Mouse (Mus musculus) heart, postnatal 14 days (tissue): ENCODE measurements at regions not wholly inside any gene's neighbourhood (a gene's known extent, or its start where the extent isn't known, plus 50 kb on each side); places are given as distances from the start of the nearest gene placed in this dataset.
"Not testable (repeated sequence)": the region's sequence is repeated elsewhere in the genome, so short reads cannot be mapped to it uniquely, and the experiment has no call there.

Source experiments
- DNase-seq, 2 experiments: peaks; one replicate each; pipeline ENCODE4 v3.0.0; 2021 to 2022
- intact Hi-C: fragments of 180-260 bp; cut with DNase I; formaldehyde crosslinking; loops from one replicate; pipeline ENCODE4 v1.15.1; 2025

GRCm38 (mm10) chr5:68252671-68253070 is 221.0 kb downstream of the Grxcr1 start:
- peak; percentile 33 to 62 for DNase-seq
- intact Hi-C loops, result loop anchor here (5.0 kb wide), 1 partner anchor 1270 kb away; no protein-coding TSS in a partner anchor

DNA sequence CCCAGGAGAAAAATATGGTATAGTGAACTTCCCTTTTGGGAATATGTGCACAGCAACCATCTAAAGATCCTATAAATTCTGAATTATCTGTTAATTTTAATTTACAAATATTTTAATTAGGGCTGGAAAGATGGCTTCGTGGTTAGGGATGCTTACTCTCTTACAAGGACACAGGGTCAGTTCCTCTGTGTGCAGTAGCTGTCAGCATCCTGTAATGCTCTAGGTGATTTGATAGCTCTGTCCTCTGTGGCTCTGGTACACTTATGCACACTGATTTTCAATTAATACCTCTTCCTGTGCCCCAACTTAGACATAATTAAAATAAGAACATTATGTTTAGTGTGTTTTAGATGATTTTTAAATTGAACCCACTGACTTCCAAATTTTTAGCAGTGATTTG is 221.8 kb downstream of the Grxcr1 start:
- intact Hi-C loops, result loop anchor here (5.0 kb wide), 1 partner anchor 1269 kb away; no protein-coding TSS in a partner anchor
- no peak for DNase-seq

GRCm38 (mm10) chr5:68254111-68254510 is 222.5 kb downstream of the Grxcr1 start:
- DNase-seq, result no peak
- intact Hi-C loops, result loop anchor here (5.0 kb wide), 1 partner anchor 1268 kb away; no protein-coding TSS in a partner anchor

- intact Hi-C loops, result no loop called here
- no peak for DNase-seq
Measured at GRCm38 (mm10) chr5:68264206-68264605, 232.6 kb downstream of the Grxcr1 start.

- intact Hi-C loops, result no loop called here
- no peak for DNase-seq
Measured at GRCm38 (mm10) chr5:68274271-68274670, 242.6 kb downstream of the Grxcr1 start.

- intact Hi-C loops, result no loop called here
Measured at GRCm38 (mm10) chr5:68275558-68276263, 244.1 kb downstream of the Grxcr1 start.

GRCm38 (mm10) chr5:68295774-68296173 is 264.1 kb downstream of the Grxcr1 start:
- intact Hi-C loops, DNase-seq: not testable (repeated sequence)

More at GRCm38 (mm10) chr5:68275558-68276263, 244.1 kb downstream of the Grxcr1 start:
- no peak for DNase-seq

- no peak for DNase-seq
- intact Hi-C loops, result no loop called here
Measured at GRCm38 (mm10) chr5:68313187-68313586, 281.6 kb downstream of the Grxcr1 start.

- DNase-seq, result no peak
- intact Hi-C loops, result no loop called here
Measured at GRCm38 (mm10) chr5:68318979-68319378, 287.3 kb downstream of the Grxcr1 start.

DNA sequence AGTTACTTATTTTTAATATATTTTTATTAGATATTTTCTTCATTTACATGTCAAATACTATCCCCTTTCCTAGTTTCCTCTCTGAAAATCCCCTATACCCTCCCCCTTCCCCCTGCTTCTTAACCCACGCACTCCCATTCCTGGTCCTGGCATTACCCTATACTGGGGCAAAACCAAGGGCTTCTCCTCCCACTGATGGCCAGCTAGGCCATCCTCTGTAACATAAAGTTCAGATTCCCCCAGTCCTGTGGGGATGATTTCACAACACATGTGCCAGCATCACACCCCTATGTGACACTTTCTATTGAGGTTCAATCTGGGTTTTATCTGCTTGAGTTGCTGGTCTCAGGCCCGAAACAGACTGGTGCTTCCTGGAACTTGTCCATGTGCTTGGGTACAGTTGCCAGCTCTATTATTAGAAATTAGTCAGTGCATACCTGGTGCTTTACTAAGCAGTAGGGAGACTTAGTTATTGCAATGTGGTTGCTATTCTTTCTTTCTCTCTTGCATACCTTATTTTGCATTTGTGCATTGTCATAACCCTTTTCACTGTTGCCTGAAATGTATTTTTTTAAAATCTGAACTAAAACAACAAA is 295.5 kb downstream of the Grxcr1 start:
- peak; percentile 35 to 69 for DNase-seq
- intact Hi-C loops, result no loop called here

GRCm38 (mm10) chr5:68329311-68329710 is 297.7 kb downstream of the Grxcr1 start:
- intact Hi-C loops, result no loop called here
- DNase-seq, result no peak

GRCm38 (mm10) chr5:68329828-68330227 is 298.2 kb downstream of the Grxcr1 start:
- DNase-seq, result no peak
- intact Hi-C loops, result no loop called here

GRCm38 (mm10) chr5:68350921-68351320 is 319.3 kb downstream of the Grxcr1 start:
- intact Hi-C loops, result no loop called here

DNA sequence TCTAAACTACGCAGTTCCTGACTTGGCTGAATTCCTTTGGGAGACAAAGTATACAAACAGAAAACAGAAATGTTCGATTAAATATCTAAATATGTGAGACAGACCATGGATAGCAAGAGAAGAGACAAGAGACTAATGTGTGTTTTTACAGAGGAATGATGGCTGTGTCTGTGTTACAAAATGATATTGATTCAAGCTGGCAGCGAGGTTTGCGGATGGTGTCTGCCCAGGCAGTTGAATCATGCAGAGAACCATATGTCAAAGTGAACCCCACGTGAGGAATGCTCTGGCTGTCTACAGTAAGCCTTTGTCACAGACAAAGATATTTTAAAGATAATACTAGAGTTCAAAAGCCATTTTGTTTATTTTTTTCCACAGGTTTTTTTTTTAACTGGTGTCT is 320.2 kb downstream of the Grxcr1 start:
- intact Hi-C loops, result no loop called here
- DNase-seq, result no peak

More at GRCm38 (mm10) chr5:68350921-68351320, 319.3 kb downstream of the Grxcr1 start:
- no peak for DNase-seq

- intact Hi-C loops, result no loop called here
- no peak for DNase-seq
Measured at GRCm38 (mm10) chr5:68353211-68353610, 321.6 kb downstream of the Grxcr1 start.

DNA sequence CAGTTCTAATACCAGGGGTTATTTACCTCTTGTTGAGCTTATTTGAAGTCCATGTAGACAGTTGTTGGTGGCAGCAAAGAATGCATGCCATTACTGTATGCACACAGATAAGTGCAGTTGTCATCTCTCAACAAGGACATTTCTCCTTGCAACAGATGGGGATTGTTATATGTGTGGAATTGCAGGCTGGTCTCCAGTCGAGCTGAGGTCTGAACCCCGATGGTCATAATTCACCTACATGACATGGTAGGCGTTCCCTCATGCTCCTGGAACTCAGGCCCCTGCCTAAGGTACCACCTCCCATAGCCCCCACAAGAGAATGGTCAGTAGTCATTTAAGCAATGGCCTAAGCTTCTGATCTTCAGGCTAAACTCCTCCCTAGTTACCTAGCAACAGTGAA is 322.2 kb downstream of the Grxcr1 start:
- intact Hi-C loops, DNase-seq: not testable (repeated sequence)

- DNase-seq, result no peak
- intact Hi-C loops, result no loop called here
Measured at GRCm38 (mm10) chr5:68361581-68362211, 330.1 kb downstream of the Grxcr1 start.

GRCm38 (mm10) chr5:68373082-68373481 is 341.4 kb downstream of the Grxcr1 start:
- DNase-seq, result no peak
- intact Hi-C loops, result no loop called here
